Mouse (Mus musculus): ENCODE results near the gene 2310034G01Rik. TPM values are rescaled to one million over a fixed set of nuclear protein-coding genes. Genes with fewer than 3 reads are reported as not detected.
A peak's percentile ranks its signal among the peaks of the same experiment; 100 is the strongest.

The 2310034G01Rik gene
- polyA plus RNA-seq, 1 experiment from 2014 or later = 1.5 TPM

DNA sequence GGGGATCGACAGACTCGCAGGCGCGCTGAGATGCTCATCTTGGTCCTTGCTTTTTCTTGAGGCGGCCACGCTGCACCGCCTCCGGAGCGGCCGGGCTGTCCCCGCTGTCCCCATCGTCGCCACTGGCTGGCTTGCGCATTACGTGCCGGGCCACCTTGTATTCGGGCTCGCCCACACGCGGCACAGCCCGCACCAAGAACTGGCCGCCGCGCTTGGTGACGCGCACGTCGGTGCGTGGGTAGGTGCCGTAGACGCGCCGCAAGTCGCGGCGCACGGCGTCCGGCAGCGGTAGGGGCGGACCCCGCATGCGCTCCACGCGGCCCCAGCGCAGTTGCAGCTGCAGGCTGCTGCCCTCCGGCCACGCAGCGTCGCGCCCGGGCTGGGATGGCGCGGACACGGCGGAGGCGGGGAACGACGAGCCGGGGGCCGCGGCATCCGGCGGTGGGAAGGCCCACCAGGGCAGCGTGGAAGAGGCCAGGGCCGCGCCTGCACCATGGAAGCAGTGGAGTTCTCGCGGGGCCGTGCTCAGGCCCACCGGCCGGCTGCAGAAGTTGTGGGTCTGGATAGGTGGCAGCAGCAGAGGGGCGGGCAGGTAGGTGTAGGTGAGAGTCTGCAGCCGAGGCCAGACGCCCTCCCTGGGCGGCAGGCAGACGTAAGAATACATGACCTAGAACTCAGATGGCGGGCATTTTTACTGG lies 1.2 kb downstream of the 2310034G01Rik start:
- Histone ChIP-seq H3K4me2 (peak overlapping the region; percentile 85), H3K27me3 (replicated peaks; ENCODE audit: control insufficient read depth, insufficient read depth, low read length) (0 out of 2 replicates have a peak, but pooled peaks cover 5% of the 10 kb centered on the region), H3K9me3 (ENCODE audit: control insufficient read depth, low read length) (no peaks in the 10 kb centered on the region), H3K27ac (ENCODE audit: low read depth, low read length) (no peak overlapping the region; the same call in 1 of the 2 replicates), H3K36me3 (ENCODE audit: control insufficient read depth, insufficient read depth, low read length) (no peaks in the 10 kb centered on the region), H3K9ac (ENCODE audit: low read depth, low read length) (peak overlapping the region; percentile 74), H3K4me1 (replicated peaks; ENCODE audit: control insufficient read depth, insufficient read depth, low read length) (peaks cover 13% of the 10 kb centered on the region; the same call in 1 of the 2 replicates), H3K4me3 (ENCODE audit: low read depth, low read length) (peak overlapping the region; percentile 65)
- ATAC-seq (replicated peaks; ENCODE audit: low FRiP score) = peak; percentile 58
- under 1% methylated on average over 73 of the region's 78 CpGs for WGBS
- peak; percentile 78 for DNase-seq (ENCODE audit: low spot score)

DNA sequence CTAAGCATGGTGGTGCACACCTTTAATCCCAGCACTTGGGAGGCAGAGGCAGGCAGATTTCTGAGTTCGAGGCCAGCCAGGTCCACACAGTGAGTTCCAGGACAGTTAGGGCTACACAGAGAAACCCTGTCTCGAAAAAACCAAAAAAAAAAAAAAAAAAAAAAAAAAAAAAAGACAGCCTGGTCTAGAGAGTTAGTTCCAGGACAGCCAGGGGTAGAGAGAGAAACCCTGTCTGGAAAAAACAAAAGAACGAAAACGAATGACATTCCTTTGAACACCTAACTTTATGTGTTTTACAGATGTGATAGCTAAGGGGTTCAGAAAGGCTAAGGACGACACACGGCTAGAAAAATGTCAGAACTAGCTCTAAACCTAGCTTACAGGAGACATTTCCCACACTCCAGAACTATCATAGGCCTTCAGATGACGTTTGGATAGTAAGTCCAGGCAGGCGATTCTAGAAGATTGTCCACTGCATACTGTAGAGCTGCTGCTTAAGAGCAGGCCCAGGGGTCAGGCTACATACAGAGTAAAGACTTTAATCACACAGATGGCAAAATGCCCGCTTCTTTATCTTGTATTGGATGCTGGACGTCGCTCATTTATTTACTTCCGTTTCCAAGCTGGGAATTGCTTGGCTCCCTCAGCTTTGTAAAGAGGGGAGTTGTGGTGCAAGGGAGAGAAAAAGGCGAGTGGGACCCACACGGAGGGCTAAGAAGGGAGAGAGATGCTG lies 2.0 kb downstream of the 2310034G01Rik start:
- H3K27me3 ChIP-seq (replicated peaks; ENCODE audit: control insufficient read depth, insufficient read depth, low read length) = 0 out of 2 replicates have a peak, but pooled peaks cover 5% of the 10 kb centered on the region
- no peaks in the 10 kb centered on the region for H3K9me3 ChIP-seq (ENCODE audit: control insufficient read depth, low read length)
- DNase-seq (ENCODE audit: low spot score) (no peak), ATAC-seq (replicated peaks; ENCODE audit: low FRiP score) (0 out of 2 replicates have a peak, but pooled peaks have one; percentile 10)
- H3K9ac ChIP-seq (ENCODE audit: low read depth, low read length) = peak overlapping the region; percentile 74
- no peaks in the 10 kb centered on the region for H3K36me3 ChIP-seq (ENCODE audit: control insufficient read depth, insufficient read depth, low read length)
- H3K4me3 ChIP-seq (ENCODE audit: low read depth, low read length) = peak overlapping the region; percentile 65
- peak overlapping the region; percentile 85 for H3K4me2 ChIP-seq
- H3K4me1 ChIP-seq (replicated peaks; ENCODE audit: control insufficient read depth, insufficient read depth, low read length) = peaks cover 13% of the 10 kb centered on the region; the same call in 1 of the 2 replicates
- 33% methylated on average over 14 of the region's 14 CpGs for WGBS
- H3K27ac ChIP-seq (ENCODE audit: low read depth, low read length) = no peak overlapping the region

DNA sequence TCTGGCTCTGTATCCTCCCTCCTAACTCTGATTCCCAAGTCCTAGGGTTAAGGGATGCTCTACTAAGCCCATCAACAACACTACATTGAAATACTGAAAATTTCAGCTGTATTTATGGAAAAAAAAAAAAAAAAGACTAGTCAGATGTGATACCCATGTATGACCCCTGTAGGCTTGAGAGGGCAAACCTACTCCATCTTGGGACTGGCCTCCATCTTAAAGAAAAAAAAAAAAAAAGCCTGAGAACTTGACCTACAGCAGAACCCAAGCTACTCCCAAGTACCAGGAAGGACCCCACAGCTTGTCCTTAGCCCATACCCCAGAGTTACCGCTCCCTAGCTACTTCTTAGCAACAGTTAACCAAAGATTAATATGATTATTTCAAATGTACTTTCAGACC lies 3.0 kb downstream of the 2310034G01Rik start:
- no peak overlapping the region for H3K9ac ChIP-seq (ENCODE audit: low read depth, low read length)
- H3K4me3 ChIP-seq (ENCODE audit: low read depth, low read length) = no peak overlapping the region
- ATAC-seq (replicated peaks; ENCODE audit: low FRiP score) (no peak), DNase-seq (ENCODE audit: low spot score) (no peak)
- no peak overlapping the region for H3K4me2 ChIP-seq
- H3K36me3 ChIP-seq (ENCODE audit: control insufficient read depth, insufficient read depth, low read length) = no peaks in the 10 kb centered on the region
- WGBS = 95% methylated on average over 1 of the region's 1 CpGs
- no peaks in the 10 kb centered on the region for H3K9me3 ChIP-seq (ENCODE audit: control insufficient read depth, low read length)
- H3K27me3 ChIP-seq (replicated peaks; ENCODE audit: control insufficient read depth, insufficient read depth, low read length) = 0 out of 2 replicates have a peak, but pooled peaks cover 5% of the 10 kb centered on the region
- H3K27ac ChIP-seq (ENCODE audit: low read depth, low read length) = no peak overlapping the region
- H3K4me1 ChIP-seq (replicated peaks; ENCODE audit: control insufficient read depth, insufficient read depth, low read length) = 0 out of 2 replicates have a peak, but pooled peaks cover 11% of the 10 kb centered on the region

DNA sequence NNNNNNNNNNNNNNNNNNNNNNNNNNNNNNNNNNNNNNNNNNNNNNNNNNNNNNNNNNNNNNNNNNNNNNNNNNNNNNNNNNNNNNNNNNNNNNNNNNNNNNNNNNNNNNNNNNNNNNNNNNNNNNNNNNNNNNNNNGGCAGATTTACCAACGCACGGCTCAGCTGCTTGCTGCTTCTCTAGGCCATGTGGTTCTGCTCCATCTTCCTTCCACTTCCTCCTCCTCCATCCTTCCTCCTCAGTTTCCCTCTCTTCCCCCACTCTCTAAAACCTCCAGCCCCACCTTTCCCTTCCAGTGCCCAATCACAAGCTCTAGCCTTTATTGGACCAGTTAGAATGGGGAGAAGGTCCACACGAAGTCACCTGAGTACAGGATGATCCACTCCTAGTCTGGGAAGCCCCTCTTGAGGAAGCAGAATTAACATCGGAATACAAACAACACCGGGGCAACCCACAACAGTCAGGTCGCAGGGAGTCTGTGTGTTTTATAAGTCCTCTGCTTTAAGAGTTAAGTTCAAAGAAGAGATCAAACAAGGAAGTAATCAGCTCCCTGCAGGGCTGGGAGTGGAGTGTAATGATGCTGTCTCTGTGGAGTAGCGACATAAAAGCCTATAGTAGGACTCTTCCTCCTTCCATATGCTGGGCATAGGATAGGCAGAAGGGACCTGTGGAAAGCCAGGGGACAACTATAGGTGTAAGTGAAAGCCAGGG lies 5.2 kb downstream of the 2310034G01Rik start:
- no peak overlapping the region for H3K27ac ChIP-seq (ENCODE audit: low read depth, low read length)
- 25% methylated on average over 7 of the region's 7 CpGs for WGBS
- no peak overlapping the region for H3K9ac ChIP-seq (ENCODE audit: low read depth, low read length)
- no peak overlapping the region for H3K4me2 ChIP-seq
- H3K4me1 ChIP-seq (replicated peaks; ENCODE audit: control insufficient read depth, insufficient read depth, low read length) = 0 out of 2 replicates have a peak, but pooled peaks cover 11% of the 10 kb centered on the region
- H3K27me3 ChIP-seq (replicated peaks; ENCODE audit: control insufficient read depth, insufficient read depth, low read length) = 0 out of 2 replicates have a peak, but pooled peaks cover 3% of the 10 kb centered on the region
- DNase-seq (ENCODE audit: low spot score) (peak; percentile 29), ATAC-seq (replicated peaks; ENCODE audit: low FRiP score) (no peak)
- H3K36me3 ChIP-seq (ENCODE audit: control insufficient read depth, insufficient read depth, low read length) = no peaks in the 10 kb centered on the region
- no peak overlapping the region for H3K4me3 ChIP-seq (ENCODE audit: low read depth, low read length)
- H3K9me3 ChIP-seq (ENCODE audit: control insufficient read depth, low read length) = no peaks in the 10 kb centered on the region

DNA sequence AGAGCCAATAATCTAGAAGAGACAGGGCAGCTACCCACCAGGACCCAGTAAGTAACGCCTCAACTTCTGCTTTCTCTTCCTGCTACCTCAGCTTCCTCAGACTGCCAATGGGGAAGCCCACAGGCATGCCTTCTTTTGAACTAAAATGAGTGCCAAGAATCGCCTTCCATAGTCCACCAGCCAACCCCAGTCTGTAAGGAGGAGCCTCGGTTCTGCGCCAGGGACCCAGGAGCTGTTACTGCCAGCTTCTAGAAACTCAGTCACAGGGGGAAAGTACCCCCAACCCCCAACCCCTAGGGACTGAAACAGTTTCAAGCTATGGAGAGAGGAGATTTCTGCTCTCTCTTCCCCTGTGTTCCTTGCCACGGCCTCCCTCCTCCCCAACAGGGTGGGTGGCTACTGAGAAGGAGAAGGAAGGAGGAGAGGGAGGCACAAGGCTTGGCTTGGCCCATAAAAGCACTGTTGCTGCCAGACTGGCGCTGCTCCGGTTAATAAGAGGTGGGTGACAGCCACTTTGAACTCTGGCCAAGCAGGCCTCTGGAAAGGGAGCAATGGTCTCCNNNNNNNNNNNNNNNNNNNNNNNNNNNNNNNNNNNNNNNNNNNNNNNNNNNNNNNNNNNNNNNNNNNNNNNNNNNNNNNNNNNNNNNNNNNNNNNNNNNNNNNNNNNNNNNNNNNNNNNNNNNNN lies 10.7 kb downstream of the 2310034G01Rik start:
- H3K36me3 ChIP-seq (ENCODE audit: control insufficient read depth, insufficient read depth, low read length) = no peaks in the 10 kb centered on the region
- H3K4me3 ChIP-seq (ENCODE audit: low read depth, low read length) = no peak overlapping the region
- no peaks in the 10 kb centered on the region for H3K9me3 ChIP-seq (ENCODE audit: control insufficient read depth, low read length)
- peak overlapping the region; percentile 42 for H3K9ac ChIP-seq (ENCODE audit: low read depth, low read length)
- ATAC-seq (replicated peaks; ENCODE audit: low FRiP score) (no peak), DNase-seq (ENCODE audit: low spot score) (no peak)
- peak overlapping the region; percentile 46; the same call in 1 of the 2 replicates for H3K27ac ChIP-seq (ENCODE audit: low read depth, low read length)
- peak overlapping the region; percentile 83 for H3K4me2 ChIP-seq
- H3K27me3 ChIP-seq (replicated peaks; ENCODE audit: control insufficient read depth, insufficient read depth, low read length) = no peaks in the 10 kb centered on the region
- peaks cover 13% of the 10 kb centered on the region for H3K4me1 ChIP-seq (replicated peaks; ENCODE audit: control insufficient read depth, insufficient read depth, low read length)
- WGBS = 61% methylated on average over 7 of the region's 7 CpGs

DNA sequence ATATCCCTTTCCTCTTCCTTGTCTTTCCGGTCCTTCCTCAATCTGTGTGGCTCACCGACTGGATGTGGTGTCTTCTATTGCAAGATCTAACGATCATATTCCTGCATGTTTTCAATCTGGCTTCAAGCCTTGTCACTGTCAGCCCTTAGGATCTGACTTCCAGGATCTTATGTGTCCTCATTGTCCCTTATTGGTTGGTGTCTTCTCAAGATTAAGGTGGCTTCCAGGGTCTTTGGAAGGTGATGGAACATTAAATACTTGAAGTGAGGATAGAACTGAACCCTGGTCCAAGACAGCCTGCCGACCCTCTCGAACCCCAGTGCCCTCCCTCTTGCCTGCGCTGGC lies 11.2 kb downstream of the 2310034G01Rik start:
- H3K4me2 ChIP-seq = peak overlapping the region; percentile 83
- 36% methylated on average over 6 of the region's 6 CpGs for WGBS
- no peaks in the 10 kb centered on the region for H3K36me3 ChIP-seq (ENCODE audit: control insufficient read depth, insufficient read depth, low read length)
- H3K9me3 ChIP-seq (ENCODE audit: control insufficient read depth, low read length) = no peaks in the 10 kb centered on the region
- H3K27ac ChIP-seq (ENCODE audit: low read depth, low read length) = peak overlapping the region; percentile 46; the same call in 1 of the 2 replicates
- no peak for DNase-seq (ENCODE audit: low spot score)
- peaks cover 13% of the 10 kb centered on the region for H3K4me1 ChIP-seq (replicated peaks; ENCODE audit: control insufficient read depth, insufficient read depth, low read length)
- peak overlapping the region; percentile 82 for H3K4me3 ChIP-seq (ENCODE audit: low read depth, low read length)
- no peaks in the 10 kb centered on the region for H3K27me3 ChIP-seq (replicated peaks; ENCODE audit: control insufficient read depth, insufficient read depth, low read length)
- H3K9ac ChIP-seq (ENCODE audit: low read depth, low read length) = peak overlapping the region; percentile 42
- peak; percentile 27; the same call in 1 of the 2 replicates for ATAC-seq (replicated peaks; ENCODE audit: low FRiP score)

DNA sequence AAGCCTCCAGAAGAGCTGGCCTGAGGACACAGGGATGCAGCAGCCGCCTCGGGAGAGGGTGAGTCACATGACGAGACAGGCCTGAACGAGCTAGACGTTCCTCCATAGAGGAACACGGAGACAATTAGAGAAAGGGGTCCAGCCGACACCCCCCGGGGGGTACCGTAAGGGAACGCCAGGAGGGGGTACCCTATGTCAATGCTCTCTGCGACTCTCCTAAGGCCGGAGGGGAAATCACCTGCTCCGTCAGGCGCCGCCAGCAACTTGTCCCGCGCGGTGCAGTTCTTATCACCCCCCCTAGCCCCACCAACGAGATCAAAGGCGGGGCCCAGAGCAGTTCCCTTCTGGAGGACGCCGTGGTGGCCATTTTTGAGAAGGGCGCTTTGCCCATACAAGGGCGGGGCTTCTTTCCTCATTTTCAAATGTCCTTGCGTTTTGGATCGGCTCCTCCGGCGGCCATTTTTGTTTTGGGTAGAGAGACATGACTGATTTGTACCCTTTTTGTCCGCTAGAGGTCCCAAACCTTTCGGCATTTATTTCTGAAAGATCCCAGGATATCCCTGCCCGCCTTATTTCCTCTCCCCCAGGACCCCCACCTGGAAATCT lies 11.7 kb downstream of the 2310034G01Rik start, which contains the start of gene Cuedc2:
Gene Cuedc2, minus strand, starts transcription at position 372 of the 606 bp plus-strand sequence.
- Histone ChIP-seq H3K4me3 (ENCODE audit: low read depth, low read length) (peak within 1 kb of the TSS; percentile 82), H3K4me1 (replicated peaks; ENCODE audit: control insufficient read depth, insufficient read depth, low read length) (peaks cover 13% of the 10 kb centered on the region), H3K36me3 (ENCODE audit: control insufficient read depth, insufficient read depth, low read length) (no peaks in the 10 kb centered on the region), H3K9ac (ENCODE audit: low read depth, low read length) (peak within 1 kb of the TSS; percentile 85), H3K4me2 (peak within 1 kb of the TSS; percentile 83), H3K27me3 (replicated peaks; ENCODE audit: control insufficient read depth, insufficient read depth, low read length) (no peaks in the 10 kb centered on the region), H3K27ac (ENCODE audit: low read depth, low read length) (peak within 1 kb of the TSS; percentile 58), H3K9me3 (ENCODE audit: control insufficient read depth, low read length) (no peaks in the 10 kb centered on the region)
- ATAC-seq (replicated peaks; ENCODE audit: low FRiP score) (peak; percentile 89), DNase-seq (ENCODE audit: low spot score) (peak; percentile 98)
- WGBS = under 1% methylated on average over 31 of the region's 31 CpGs

Measured in liver, embryonic 11.5 days (tissue).